Mouse (Mus musculus): ENCODE data around the gene Polrmt. TPM values are rescaled to one million over a fixed set of nuclear protein-coding genes. Genes with fewer than 3 reads are reported as not detected.
"Not testable (repeated sequence)": the region's sequence is repeated elsewhere in the genome, so short reads cannot be mapped to it uniquely, and the experiment has no call there.

Gene Polrmt
- polyA plus RNA-seq, 1 experiment, result 60.7 TPM

GRCm38 (mm10) chr10:79777103-79777531 is 30.7 kb upstream of the Polrmt start, which contains the start of gene Fstl3:
Gene Fstl3 (plus strand): TSS chr10:79777272.
- no peak for DNase-seq (ENCODE audit: extremely low spot score in 1 of 2, low spot score in 1 of 2)

- no peak for DNase-seq (ENCODE audit: extremely low spot score in 1 of 2, low spot score in 1 of 2)
Measured at GRCm38 (mm10) chr10:79774486-79775279, 28.3 kb upstream of the Polrmt start.

GRCm38 (mm10) chr10:79773208-79773607 is 26.8 kb upstream of the Polrmt start:
- DNase-seq (ENCODE audit: extremely low spot score in 1 of 2, low spot score in 1 of 2), result no peak

- no peak for DNase-seq (ENCODE audit: extremely low spot score in 1 of 2, low spot score in 1 of 2)
Measured at GRCm38 (mm10) chr10:79772320-79772719, 25.9 kb upstream of the Polrmt start.

GRCm38 (mm10) chr10:79769329-79769728 is 22.9 kb upstream of the Polrmt start:
- no peak for DNase-seq (ENCODE audit: extremely low spot score in 1 of 2, low spot score in 1 of 2)

GRCm38 (mm10) chr10:79768400-79768799 is 22.0 kb upstream of the Polrmt start:
- DNase-seq (ENCODE audit: extremely low spot score in 1 of 2, low spot score in 1 of 2), result peak in 1 of 2 experiments; percentile 84

GRCm38 (mm10) chr10:79767372-79768244 is 21.2 kb upstream of the Polrmt start:
- DNase-seq (ENCODE audit: extremely low spot score in 1 of 2, low spot score in 1 of 2), result peak; percentile 95 to 97

GRCm38 (mm10) chr10:79766508-79767325 is 20.3 kb upstream of the Polrmt start, which contains the start of gene Rnf126:
Gene Rnf126 (minus strand): TSS chr10:79766952.
- DNase-seq (ENCODE audit: extremely low spot score in 1 of 2, low spot score in 1 of 2), result peak; percentile 98 to 99

GRCm38 (mm10) chr10:79766001-79766507 is 19.7 kb upstream of the Polrmt start:
- no peak for DNase-seq (ENCODE audit: extremely low spot score in 1 of 2, low spot score in 1 of 2)

GRCm38 (mm10) chr10:79765228-79765745 is 18.9 kb upstream of the Polrmt start:
- no peak for DNase-seq (ENCODE audit: extremely low spot score in 1 of 2, low spot score in 1 of 2)

- DNase-seq (ENCODE audit: extremely low spot score in 1 of 2, low spot score in 1 of 2), result no peak
Measured at GRCm38 (mm10) chr10:79764234-79764633, 17.9 kb upstream of the Polrmt start.

GRCm38 (mm10) chr10:79762875-79763274 is 16.5 kb upstream of the Polrmt start:
- DNase-seq (ENCODE audit: extremely low spot score in 1 of 2, low spot score in 1 of 2), result no peak

- no peak for DNase-seq (ENCODE audit: extremely low spot score in 1 of 2, low spot score in 1 of 2)
Measured at GRCm38 (mm10) chr10:79760603-79761143, 14.3 kb upstream of the Polrmt start.

GRCm38 (mm10) chr10:79759675-79760074 is 13.3 kb upstream of the Polrmt start:
- not testable (repeated sequence) for DNase-seq (ENCODE audit: extremely low spot score in 1 of 2, low spot score in 1 of 2)

- DNase-seq (ENCODE audit: extremely low spot score in 1 of 2, low spot score in 1 of 2), result no peak
Measured at GRCm38 (mm10) chr10:79756660-79757059, 10.3 kb upstream of the Polrmt start.

GRCm38 (mm10) chr10:79755854-79756253 is 9.5 kb upstream of the Polrmt start:
- DNase-seq (ENCODE audit: extremely low spot score in 1 of 2, low spot score in 1 of 2), result no peak

GRCm38 (mm10) chr10:79754856-79755516 is 8.6 kb upstream of the Polrmt start, which contains the start of gene Fgf22:
Gene Fgf22 (plus strand): TSS chr10:79755076.
- DNase-seq (ENCODE audit: extremely low spot score in 1 of 2, low spot score in 1 of 2), result peak; percentile 67 to 82

- no peak for DNase-seq (ENCODE audit: extremely low spot score in 1 of 2, low spot score in 1 of 2)
Measured at GRCm38 (mm10) chr10:79748496-79748895, 2.1 kb upstream of the Polrmt start.

GRCm38 (mm10) chr10:79746774-79747151 is 382 bp upstream of the Polrmt start:
- no peak for DNase-seq (ENCODE audit: extremely low spot score in 1 of 2, low spot score in 1 of 2)
